Mouse (Mus musculus) layer of hippocampus, postnatal 36 days (tissue): ENCODE results near the gene Rnf166. TPM values are rescaled to one million over a fixed set of nuclear protein-coding genes. Genes with fewer than 3 reads are reported as not detected.
A peak's percentile ranks its signal among the peaks of the same experiment; 100 is the strongest.

Experiments
- DNase-seq, 2 experiments: peaks; one replicate each; pipeline ENCODE4 v3.0.0; 2022
- total RNA-seq, 2 experiments: library from RNA; stranded (reverse); gene quantifications; 2 replicates each; pipeline ENCODE4 v1.2.3; 2021

The Rnf166 gene
- 10 to 100 TPM; 31.8 to 36.3 TPM for total RNA-seq

DNA sequence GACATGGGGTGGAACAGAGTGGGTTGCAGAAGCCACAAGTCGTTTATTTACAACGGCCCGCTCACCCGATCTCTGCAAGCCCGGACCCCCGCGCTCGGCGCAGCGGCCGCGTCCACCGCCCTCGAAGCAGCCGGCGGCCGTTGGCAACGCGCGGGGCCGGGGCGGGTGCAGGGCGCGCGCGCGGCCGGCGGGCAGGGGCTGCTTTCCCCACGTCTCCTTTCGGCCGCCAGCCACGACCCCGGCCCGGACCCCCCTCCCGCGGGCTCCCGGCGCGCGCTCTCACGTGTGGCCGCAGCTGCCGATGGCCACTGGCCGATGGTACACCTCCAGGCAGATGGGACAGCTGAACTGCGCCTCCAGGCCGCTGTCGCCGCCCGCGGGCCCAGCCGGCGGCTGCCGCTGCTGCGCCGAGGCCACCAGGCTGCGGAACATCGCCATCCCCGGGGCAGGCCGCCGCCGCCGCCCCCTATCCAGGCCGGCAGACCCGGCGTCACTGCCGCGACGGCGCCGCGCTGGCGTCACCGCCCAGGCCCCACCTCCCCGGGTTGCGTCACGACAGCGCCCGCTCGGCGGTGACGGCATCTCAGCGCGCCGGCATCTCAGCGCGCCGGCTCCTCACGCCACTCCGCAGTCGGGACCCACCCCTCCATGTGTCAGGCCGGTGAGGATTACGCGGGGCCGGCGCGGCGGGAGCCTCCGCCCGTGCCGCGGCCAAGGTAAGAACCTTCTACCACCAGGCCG, at the start of gene Rnf166, which contains the start of gene Ctu2:
Gene Rnf166, minus strand, starts transcription at position 485 of the 741 bp plus-strand sequence.
Gene Ctu2, plus strand, starts transcription at position 564 of the 741 bp plus-strand sequence.
- DNase-seq: peak; percentile 89 to 90

GRCm38 (mm10) chr8:122525004-122525403, 49.1 kb upstream of the Rnf166 start:
- no peak for DNase-seq

DNA sequence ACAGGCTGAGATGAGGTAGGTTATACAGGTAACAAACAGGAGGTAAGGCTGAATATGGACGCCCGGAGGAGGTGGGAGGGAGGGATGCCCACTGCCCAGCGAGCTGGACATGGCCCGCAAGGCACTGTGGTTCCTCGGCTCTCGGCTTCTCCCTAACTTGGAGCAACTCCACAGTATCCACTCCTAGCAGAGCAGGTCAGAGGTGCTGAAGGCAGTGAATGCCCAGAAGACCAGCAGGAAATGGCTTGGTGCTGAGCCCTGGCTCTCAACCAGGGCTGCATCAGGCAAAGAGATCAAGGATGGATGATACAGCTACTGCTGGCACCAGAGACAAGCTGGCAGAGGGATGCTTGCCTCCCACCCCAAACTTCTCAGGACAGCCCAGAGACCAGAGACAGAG, 48.6 kb upstream of the Rnf166 start:
- no peak for DNase-seq

DNA sequence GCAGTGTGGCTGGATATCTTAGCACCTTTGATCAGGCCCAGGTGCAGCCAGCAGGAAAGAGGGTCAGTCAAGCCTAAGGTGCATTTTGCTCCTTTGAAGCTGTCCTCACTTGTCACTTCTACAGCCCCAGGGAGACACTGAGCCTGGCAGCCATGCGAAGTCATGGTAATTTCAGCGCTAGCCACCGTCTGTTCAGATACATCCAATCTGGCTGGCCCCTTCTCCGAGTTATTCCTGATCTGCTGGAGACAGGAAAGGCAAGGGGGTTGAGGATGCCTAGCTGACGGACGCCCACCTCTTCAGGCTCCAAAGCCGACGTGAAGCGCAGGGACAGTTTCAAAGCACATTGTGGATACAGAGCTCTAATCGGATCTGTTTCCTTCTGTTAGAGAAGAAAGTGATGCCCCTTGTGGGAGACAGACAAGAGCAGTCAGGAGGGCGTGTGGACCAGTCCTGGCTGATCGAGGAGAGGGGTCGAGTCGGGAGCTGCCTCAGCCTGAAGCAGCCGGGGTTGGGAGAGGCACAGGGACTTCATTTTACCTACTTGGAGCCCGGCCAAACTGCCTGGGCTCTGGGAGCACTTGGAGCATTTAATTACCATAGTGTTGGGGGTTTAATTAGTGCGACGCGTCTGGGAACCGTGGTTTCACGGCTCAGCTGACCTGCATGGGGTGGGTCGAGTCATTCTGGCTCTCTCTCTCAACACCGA, 47.9 kb upstream of the Rnf166 start:
- peak in 1 of 2 experiments; percentile 9 for DNase-seq

- DNase-seq: no peak
Observed at GRCm38 (mm10) chr8:122522796-122523651, 47.2 kb upstream of the Rnf166 start.

DNA sequence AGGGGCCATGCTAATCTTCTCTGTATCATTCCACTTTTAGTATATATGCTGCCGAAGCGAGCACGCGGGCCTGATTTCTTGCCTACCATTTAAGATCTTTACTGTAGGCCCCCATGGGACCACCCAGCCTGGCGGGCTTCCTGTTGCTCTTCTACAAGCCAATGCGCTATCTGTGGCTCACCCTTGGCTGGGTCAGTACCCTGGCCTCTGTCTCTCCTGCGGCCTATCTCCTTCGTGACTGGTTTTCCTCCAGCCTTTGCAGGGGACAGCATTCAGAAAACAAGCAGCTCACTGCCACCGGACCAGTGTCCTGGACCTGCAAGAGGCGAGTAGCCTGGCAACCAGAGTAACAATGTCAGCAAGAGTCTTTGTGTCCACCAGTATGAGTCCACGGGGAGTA, 44.7 kb upstream of the Rnf166 start:
- DNase-seq: no peak

DNA sequence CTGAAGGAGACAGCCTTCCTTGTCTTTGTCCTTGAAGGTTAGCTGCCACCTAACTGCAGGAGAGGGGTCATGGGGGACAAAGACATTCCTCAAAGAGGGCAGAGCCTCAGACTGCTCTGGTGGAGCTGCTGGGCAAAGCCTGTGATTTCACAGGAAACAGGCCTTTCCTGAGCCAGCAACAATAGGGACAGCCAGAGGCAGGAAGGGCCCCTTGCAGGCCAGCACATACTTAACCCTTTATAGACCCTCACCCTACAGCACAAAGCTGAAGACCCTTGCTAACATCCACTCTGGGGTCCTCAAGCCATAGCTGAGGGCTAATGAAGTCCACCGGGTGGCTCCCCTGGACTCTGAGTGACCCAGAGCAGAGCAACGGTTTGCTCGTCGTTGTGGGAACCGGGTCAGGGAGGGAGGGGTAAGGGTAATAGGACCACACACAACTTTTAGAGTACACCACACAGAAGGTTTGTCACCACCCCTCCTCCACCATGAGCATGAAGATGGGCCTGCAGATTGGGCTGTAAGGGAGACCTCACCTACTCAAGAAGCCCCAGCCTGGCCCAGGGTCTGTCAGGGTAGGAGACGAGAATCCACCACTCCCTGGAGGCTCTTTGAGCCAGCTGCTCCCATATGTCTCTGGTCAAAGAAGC, 41.8 kb upstream of the Rnf166 start:
- no peak for DNase-seq

- no peak for DNase-seq
Observed at GRCm38 (mm10) chr8:122515699-122516098, 39.8 kb upstream of the Rnf166 start.

- DNase-seq: no peak
Observed at GRCm38 (mm10) chr8:122512392-122512791, 36.5 kb upstream of the Rnf166 start.

GRCm38 (mm10) chr8:122511552-122511951, 35.7 kb upstream of the Rnf166 start:
- DNase-seq: no peak

DNA sequence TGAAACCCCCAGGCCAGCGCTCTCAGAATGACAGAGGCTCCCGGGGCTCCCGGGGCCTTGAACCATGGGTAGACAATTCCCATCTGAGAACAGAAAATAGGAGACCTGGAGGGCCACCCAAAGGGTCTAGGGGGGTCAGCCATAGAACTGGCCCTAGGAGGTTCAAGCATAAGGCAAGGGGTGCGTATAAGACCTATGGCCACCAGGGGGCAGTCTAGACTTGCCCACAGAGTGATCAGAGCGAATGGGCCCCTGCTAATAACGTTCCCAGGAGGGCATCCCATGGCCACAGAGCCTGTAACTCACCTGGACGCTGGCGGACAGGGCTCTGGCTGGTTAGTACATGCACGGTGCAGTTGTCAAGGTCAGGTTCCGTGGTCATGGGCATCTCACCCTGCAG, 25.0 kb upstream of the Rnf166 start:
- DNase-seq: peak; percentile 48 to 75

GRCm38 (mm10) chr8:122497912-122498311, 22.0 kb upstream of the Rnf166 start:
- no peak for DNase-seq

- DNase-seq: no peak
Observed at GRCm38 (mm10) chr8:122497016-122497734, 21.3 kb upstream of the Rnf166 start.

GRCm38 (mm10) chr8:122488387-122488786, 12.5 kb upstream of the Rnf166 start:
- DNase-seq: peak; percentile 24 to 47

- DNase-seq: no peak
Observed at GRCm38 (mm10) chr8:122484831-122485230, 9.0 kb upstream of the Rnf166 start.

GRCm38 (mm10) chr8:122483877-122484276, 8.0 kb upstream of the Rnf166 start:
- DNase-seq: no peak

GRCm38 (mm10) chr8:122482448-122482847, 6.6 kb upstream of the Rnf166 start:
- no peak for DNase-seq

- DNase-seq: peak in 1 of 2 experiments; percentile 25
Observed at GRCm38 (mm10) chr8:122474951-122475560, 808 bp downstream of the Rnf166 start.

DNA sequence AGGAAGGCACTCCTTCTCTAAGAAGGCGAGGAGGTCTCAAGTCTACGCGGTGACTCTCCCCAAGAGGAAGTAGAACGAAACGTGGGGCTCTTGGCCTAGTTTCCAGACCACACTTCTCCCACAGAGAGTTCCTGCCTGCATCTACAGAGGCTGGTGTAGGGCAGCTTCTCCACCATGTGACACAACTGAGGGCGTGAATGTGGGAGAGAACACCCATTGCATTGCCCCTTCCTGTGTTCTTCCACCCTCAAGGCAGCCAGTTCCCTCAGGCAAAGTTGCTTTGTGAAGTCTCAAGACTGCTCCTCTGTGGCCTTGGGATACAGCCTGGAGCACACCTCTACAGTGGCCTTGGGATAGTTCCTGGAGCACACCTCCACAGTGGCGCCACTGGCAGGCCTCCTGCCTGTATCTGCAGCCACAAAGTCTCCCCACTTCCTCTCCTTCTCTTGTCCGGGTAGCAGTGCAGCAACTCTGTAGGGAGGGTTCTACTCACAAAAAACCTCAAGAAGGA, 1.9 kb downstream of the Rnf166 start:
- DNase-seq: no peak

- no peak for DNase-seq
Observed at GRCm38 (mm10) chr8:122470691-122471090, 5.2 kb downstream of the Rnf166 start.

DNA sequence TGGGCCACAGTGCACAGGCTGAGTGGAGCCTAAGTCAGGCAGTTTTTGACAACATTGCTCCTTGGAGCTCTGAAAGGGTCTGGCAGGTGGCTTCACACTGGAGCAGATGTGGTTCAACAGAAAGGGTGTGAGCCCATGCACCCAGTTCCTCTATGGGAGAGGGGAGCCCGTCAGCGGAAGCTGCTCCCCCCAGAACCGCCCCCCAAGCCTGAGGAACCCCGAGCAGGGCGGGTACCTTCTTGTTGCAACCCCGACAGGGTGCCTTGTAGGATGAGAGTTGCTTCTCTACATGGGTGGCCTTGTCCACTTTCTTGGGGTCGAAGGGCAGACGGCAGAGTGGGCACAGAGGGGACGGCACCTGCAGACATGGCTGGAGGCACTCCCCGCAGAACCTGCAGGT, 5.9 kb downstream of the Rnf166 start:
- no peak for DNase-seq
